Mouse (Mus musculus): ENCODE results near the gene Sipa1.

- TF ChIP-seq TAL1 (IDR thresholded peaks at IDR 0.05; ENCODE audit: low read length) (no peak), GATA1 (IDR thresholded peaks at IDR 0.05; ENCODE audit: low read length) (no peak)
These were observed 41.6 kb downstream of the Sipa1 start for GRCm38 (mm10) chr19:5621884-5622283.

Measured in erythroblast, embryonic 14.5 days (primary cell).